Mouse (Mus musculus): ENCODE data around the gene Olfr750.
"Not testable (repeated sequence)": the region's sequence is repeated elsewhere in the genome, so short reads cannot be mapped to it uniquely, and the experiment has no call there.

The Olfr750 gene

GRCm38 (mm10) chr14:51074335-51074734 lies at the start of gene Olfr750:
Olfr750 (minus strand) TSS chr14:51074435.
- no peak for DNase-seq (ENCODE audit: low read depth, low spot score)

GRCm38 (mm10) chr14:51113916-51114560 lies 39.8 kb upstream of the Olfr750 start, which contains the start of gene Eddm3b:
Eddm3b (plus strand) TSS chr14:51114426.
- DNase-seq (ENCODE audit: low read depth, low spot score): no peak

GRCm38 (mm10) chr14:51113476-51113875 lies 39.2 kb upstream of the Olfr750 start:
- no peak for DNase-seq (ENCODE audit: low read depth, low spot score)

GRCm38 (mm10) chr14:51111966-51112365 lies 37.7 kb upstream of the Olfr750 start:
- DNase-seq (ENCODE audit: low read depth, low spot score): no peak

GRCm38 (mm10) chr14:51106449-51106967 lies 32.3 kb upstream of the Olfr750 start:
- DNase-seq (ENCODE audit: low read depth, low spot score): no peak

- no peak for DNase-seq (ENCODE audit: low read depth, low spot score)
These were observed 30.1 kb upstream of the Olfr750 start for GRCm38 (mm10) chr14:51104366-51104765.

GRCm38 (mm10) chr14:51103217-51103616 lies 29.0 kb upstream of the Olfr750 start:
- no peak for DNase-seq (ENCODE audit: low read depth, low spot score)

GRCm38 (mm10) chr14:51101284-51101683 lies 27.0 kb upstream of the Olfr750 start:
- no peak for DNase-seq (ENCODE audit: low read depth, low spot score)

- no peak for DNase-seq (ENCODE audit: low read depth, low spot score)
These were observed 24.7 kb upstream of the Olfr750 start for GRCm38 (mm10) chr14:51098921-51099320.

- not testable (repeated sequence) for DNase-seq (ENCODE audit: low read depth, low spot score)
These were observed 24.1 kb upstream of the Olfr750 start for GRCm38 (mm10) chr14:51098300-51098699.

- DNase-seq (ENCODE audit: low read depth, low spot score): no peak
These were observed 21.7 kb upstream of the Olfr750 start for GRCm38 (mm10) chr14:51095736-51096524.

GRCm38 (mm10) chr14:51094921-51095320 lies 20.7 kb upstream of the Olfr750 start:
- DNase-seq (ENCODE audit: low read depth, low spot score): no peak

- no peak for DNase-seq (ENCODE audit: low read depth, low spot score)
These were observed 20.1 kb upstream of the Olfr750 start for GRCm38 (mm10) chr14:51094096-51094875.

- DNase-seq (ENCODE audit: low read depth, low spot score): no peak
These were observed 19.3 kb upstream of the Olfr750 start for GRCm38 (mm10) chr14:51093496-51093895.

- no peak for DNase-seq (ENCODE audit: low read depth, low spot score)
These were observed 17.9 kb upstream of the Olfr750 start for GRCm38 (mm10) chr14:51092073-51092620.

GRCm38 (mm10) chr14:51090921-51091900 lies 17.0 kb upstream of the Olfr750 start, which contains the start of the genes Rnase4 and Ang:
Rnase4 (plus strand) TSS chr14:51091077.
Ang (plus strand) TSS chr14:51091150.
- DNase-seq (ENCODE audit: low read depth, low spot score): peak; percentile 44

GRCm38 (mm10) chr14:51090077-51090781 lies 16.0 kb upstream of the Olfr750 start:
- DNase-seq (ENCODE audit: low read depth, low spot score): peak; percentile 88

- DNase-seq (ENCODE audit: low read depth, low spot score): no peak
These were observed 15.4 kb upstream of the Olfr750 start for GRCm38 (mm10) chr14:51089674-51090076.

GRCm38 (mm10) chr14:51088970-51089673 lies 14.9 kb upstream of the Olfr750 start:
- peak; percentile 97 for DNase-seq (ENCODE audit: low read depth, low spot score)

Data from forelimb bud, embryonic 11.5 days (tissue).